18 mouse cellular contexts compared by ENCODE assay signal in the genomic region with DNA sequence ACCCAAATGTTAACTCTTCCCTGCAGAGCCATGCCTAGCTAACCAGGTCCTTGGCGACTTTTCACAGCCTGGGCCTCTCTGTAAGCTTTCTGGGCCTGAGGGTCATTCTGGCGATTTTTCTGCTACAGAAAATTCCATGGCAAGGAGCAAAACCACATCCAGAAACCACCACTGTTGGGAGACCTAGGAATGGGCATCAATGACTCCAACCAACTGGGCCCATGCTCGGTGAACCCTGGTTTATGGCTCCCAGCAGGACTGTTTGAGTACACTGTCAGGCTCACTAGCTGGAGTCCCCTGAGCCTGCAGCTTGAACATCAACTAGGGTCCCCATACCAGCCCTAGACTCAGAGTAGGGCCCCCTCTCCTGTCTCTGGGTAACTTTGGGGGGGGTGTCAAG. TPM values are rescaled to one million over a fixed set of nuclear protein-coding genes. Genes with fewer than 3 reads are reported as not detected.
A peak's percentile ranks its signal among the peaks of the same experiment; 100 is the strongest.
DNase-seq lines count a peak whose midpoint lies in the region; ATAC-seq and TF ChIP-seq lines count a peak whose summit lies in the region.
"Had no signal": no experiment of that assay in that cellular context is flagged by ENCODE, and none has a peak within 500 bp of the region (broad histone marks: within the 10 kb centered on the region; RNA-seq: fewer than 3 reads in every experiment).

No protein-coding gene starts in this region.

- H3K4me1 ChIP-seq in limb, embryonic 13.5 days = peaks cover 31% of the 10 kb centered on the region
- peaks cover 34% of the 10 kb centered on the region for H3K4me1 ChIP-seq in limb, embryonic 10.5 days
- H3K4me1 ChIP-seq in embryonic fibroblast, embryonic 13.5 days (ENCODE audit: control insufficient read depth, insufficient read depth, low read length) = peaks cover 36% of the 10 kb centered on the region
- peaks cover 68% of the 10 kb centered on the region for H3K4me1 ChIP-seq in liver, postnatal 0 days (ENCODE audit: insufficient read depth)

- TF ChIP-seq EP300 in liver, postnatal 0 days (IDR thresholded peaks at IDR 0.05; ENCODE audit: low read depth) = no peak

- H3K4me2 ChIP-seq in limb, embryonic 13.5 days (replicated peaks) = no peak overlapping the region
- peak overlapping the region; percentile 97 for H3K4me2 ChIP-seq in liver, postnatal 0 days (ENCODE audit: low read depth, low read length)
- H3K4me2 ChIP-seq: embryonic facial prominence, embryonic 13.5 days; hindbrain, embryonic 14.5 days; midbrain, embryonic 12.5 days; neural tube, embryonic 13.5 days had no signal

- no peak for TF ChIP-seq CTCF in embryonic fibroblast, embryonic 13.5 days (IDR thresholded peaks at IDR 0.05; ENCODE audit: borderline replicate concordance, insufficient read depth, low read length)
- TF ChIP-seq CTCF in liver, postnatal 0 days (IDR thresholded peaks at IDR 0.05; ENCODE audit: low read depth) = no peak

- no peak for DNase-seq in limb, embryonic 10.5 days (ENCODE audit: low spot score)
- peak; percentile 32 for DNase-seq in 3T3-L1 (ENCODE audit: low read depth, low spot score)
- DNase-seq in liver, postnatal 0 days = no peak
- no peak for DNase-seq in layer of hippocampus, postnatal 14 days (ENCODE audit: low spot score in 2 of 2)
- no peak for DNase-seq in kidney, adult 9 months
- DNase-seq: adrenal gland, postnatal 10 days; gastrocnemius, postnatal 14 days; heart, postnatal 36 days; kidney, postnatal 4 days; right cerebral cortex, adult 18-20 months; thymus, adult 2 months had no signal

- no peaks in the 10 kb centered on the region for H3K27me3 ChIP-seq in limb, embryonic 13.5 days
- no peaks in the 10 kb centered on the region for H3K27me3 ChIP-seq in limb, embryonic 10.5 days (ENCODE audit: low read depth, poor library complexity, severe bottlenecking)
- no peaks in the 10 kb centered on the region for H3K27me3 ChIP-seq in liver, postnatal 0 days (ENCODE audit: insufficient read depth, low read length)
- H3K27me3 ChIP-seq: embryonic facial prominence, embryonic 13.5 days; midbrain, embryonic 12.5 days; neural tube, embryonic 13.5 days had no signal

- no peaks in the 10 kb centered on the region for H3K9me3 ChIP-seq in limb, embryonic 13.5 days
- no peaks in the 10 kb centered on the region for H3K9me3 ChIP-seq in limb, embryonic 10.5 days (replicated peaks)
- H3K9me3 ChIP-seq in liver, postnatal 0 days (ENCODE audit: low read length) = no peaks in the 10 kb centered on the region
- H3K9me3 ChIP-seq: embryonic facial prominence, embryonic 13.5 days; midbrain, embryonic 12.5 days; neural tube, embryonic 13.5 days had no signal

- H3K4me3 ChIP-seq in limb, embryonic 13.5 days = no peak overlapping the region
- H3K4me3 ChIP-seq in limb, embryonic 10.5 days = no peak overlapping the region
- H3K4me3 ChIP-seq in embryonic fibroblast, embryonic 13.5 days (ENCODE audit: insufficient read depth, low read length) = no peak overlapping the region
- peak overlapping the region; percentile 82 for H3K4me3 ChIP-seq in liver, postnatal 0 days (ENCODE audit: low read depth, low read length)
- H3K4me3 ChIP-seq: embryonic facial prominence, embryonic 13.5 days; midbrain, embryonic 12.5 days; neural tube, embryonic 13.5 days had no signal

- WGBS in limb, embryonic 13.5 days = 78% methylated on average over 3 of the region's 3 CpGs
- 80% methylated on average over 3 of the region's 3 CpGs for WGBS in limb, embryonic 10.5 days
- WGBS in liver, postnatal 0 days (ENCODE audit: insufficient replicate concordance) = 86% methylated on average over 3 of the region's 3 CpGs

- no peak overlapping the region for H3K27ac ChIP-seq in limb, embryonic 13.5 days
- H3K27ac ChIP-seq in limb, embryonic 10.5 days = no peak overlapping the region
- H3K27ac ChIP-seq in embryonic fibroblast, embryonic 13.5 days (ENCODE audit: insufficient read depth, low read length) = peak overlapping the region; percentile 84; the same call in 1 of the 2 replicates
- H3K27ac ChIP-seq in liver, postnatal 0 days (ENCODE audit: low read depth) = 0 out of 2 replicates have a peak overlapping the region, but pooled peaks have one; percentile 96
- H3K27ac ChIP-seq: hindbrain, embryonic 14.5 days; macrophage; midbrain, embryonic 12.5 days; neural tube, embryonic 13.5 days had no signal

- no peak for ATAC-seq in limb, embryonic 13.5 days (ENCODE audit: low FRiP score, low read depth)
- no peak for ATAC-seq in liver, postnatal 0 days

- H3K9ac ChIP-seq in limb, embryonic 13.5 days = peak overlapping the region; percentile 26; the same call in 1 of the 2 replicates
- H3K9ac ChIP-seq in liver, postnatal 0 days (replicated peaks) = peak overlapping the region; percentile 88
- H3K9ac ChIP-seq: embryonic facial prominence, embryonic 13.5 days; hindbrain, embryonic 14.5 days; midbrain, embryonic 12.5 days; neural tube, embryonic 13.5 days had no signal

- H3K36me3 ChIP-seq in limb, embryonic 13.5 days = peaks cover 13% of the 10 kb centered on the region
- peaks cover 12% of the 10 kb centered on the region for H3K36me3 ChIP-seq in limb, embryonic 10.5 days
- peaks cover 11% of the 10 kb centered on the region for H3K36me3 ChIP-seq in liver, postnatal 0 days (replicated peaks; ENCODE audit: insufficient read depth, low read length)

- no peak for TF ChIP-seq POLR2A in embryonic fibroblast, embryonic 13.5 days (IDR thresholded peaks at IDR 0.05; ENCODE audit: low read depth, low read length)

RNA-seq across cellular contexts. Expression of a gene that starts 4.1 kb away (rescaled TPM):
- polyA plus RNA-seq in limb, embryonic 13.5 days (2015; fragmentation: Nextera tagmentation; extraction: Ambion mirVana) = 108 and 110 TPM in 2 replicates
- 163 and 174 TPM in 2 replicates for polyA plus RNA-seq in limb, embryonic 10.5 days (2016; fragmentation: Nextera tagmentation; extraction: Ambion mirVana)
- 273 and 297 TPM in 2 replicates for polyA plus RNA-seq in embryonic fibroblast, embryonic 13.5 days (2011; ENCODE audit: insufficient read length, low read depth, missing spikeins)
- polyA plus RNA-seq in liver, postnatal 0 days (2015; fragmentation: Nextera tagmentation; extraction: Ambion mirVana) = 89.1 and 94.2 TPM in 2 replicates
- total RNA-seq in layer of hippocampus, postnatal 14 days (2021) = 10 to 100 TPM; 80.9 to 89.8 TPM

RNA-seq across cellular contexts. Expression of a gene that starts 19.1 kb away (rescaled TPM):
- 158 and 165 TPM in 2 replicates for polyA plus RNA-seq in limb, embryonic 13.5 days (2015; fragmentation: Nextera tagmentation; extraction: Ambion mirVana)
- polyA plus RNA-seq in limb, embryonic 10.5 days (2016; fragmentation: Nextera tagmentation; extraction: Ambion mirVana) = 183 and 193 TPM in 2 replicates
- polyA plus RNA-seq in embryonic fibroblast, embryonic 13.5 days (2011; ENCODE audit: insufficient read length, low read depth, missing spikeins) = 70.6 and 78.3 TPM in 2 replicates
- polyA plus RNA-seq in liver, postnatal 0 days (2015; fragmentation: Nextera tagmentation; extraction: Ambion mirVana) = 30.2 and 32.5 TPM in 2 replicates
- total RNA-seq in layer of hippocampus, postnatal 14 days (2021) = 10 to 100 TPM; 85.8 to 87.6 TPM

RNA-seq across cellular contexts. Expression of a gene that starts 45.7 kb away (rescaled TPM):
- 59.4 and 63.9 TPM in 2 replicates for polyA plus RNA-seq in limb, embryonic 13.5 days (2015; fragmentation: Nextera tagmentation; extraction: Ambion mirVana)
- polyA plus RNA-seq in limb, embryonic 10.5 days (2016; fragmentation: Nextera tagmentation; extraction: Ambion mirVana) = 66.9 and 76.5 TPM in 2 replicates
- polyA plus RNA-seq in embryonic fibroblast, embryonic 13.5 days (2011; ENCODE audit: insufficient read length, low read depth, missing spikeins) = 70.9 and 72.7 TPM in 2 replicates
- 15.2 and 16.0 TPM in 2 replicates for polyA plus RNA-seq in liver, postnatal 0 days (2015; fragmentation: Nextera tagmentation; extraction: Ambion mirVana)
- 100 to 1,000 TPM; 128 to 133 TPM for total RNA-seq in layer of hippocampus, postnatal 14 days (2021)

Comparison
In these comparisons a context has a peak if more than half of its experiments do, and no peak if none do; other contexts are left out.
1. H3K27ac ChIP-seq: peak in embryonic fibroblast, embryonic 13.5 days (single experiment) and liver, postnatal 0 days (single experiment); none in limb, embryonic 13.5 days (single experiment) and limb, embryonic 10.5 days (single experiment).